8 mouse cellular contexts compared by ENCODE assay signal in the genomic region with DNA sequence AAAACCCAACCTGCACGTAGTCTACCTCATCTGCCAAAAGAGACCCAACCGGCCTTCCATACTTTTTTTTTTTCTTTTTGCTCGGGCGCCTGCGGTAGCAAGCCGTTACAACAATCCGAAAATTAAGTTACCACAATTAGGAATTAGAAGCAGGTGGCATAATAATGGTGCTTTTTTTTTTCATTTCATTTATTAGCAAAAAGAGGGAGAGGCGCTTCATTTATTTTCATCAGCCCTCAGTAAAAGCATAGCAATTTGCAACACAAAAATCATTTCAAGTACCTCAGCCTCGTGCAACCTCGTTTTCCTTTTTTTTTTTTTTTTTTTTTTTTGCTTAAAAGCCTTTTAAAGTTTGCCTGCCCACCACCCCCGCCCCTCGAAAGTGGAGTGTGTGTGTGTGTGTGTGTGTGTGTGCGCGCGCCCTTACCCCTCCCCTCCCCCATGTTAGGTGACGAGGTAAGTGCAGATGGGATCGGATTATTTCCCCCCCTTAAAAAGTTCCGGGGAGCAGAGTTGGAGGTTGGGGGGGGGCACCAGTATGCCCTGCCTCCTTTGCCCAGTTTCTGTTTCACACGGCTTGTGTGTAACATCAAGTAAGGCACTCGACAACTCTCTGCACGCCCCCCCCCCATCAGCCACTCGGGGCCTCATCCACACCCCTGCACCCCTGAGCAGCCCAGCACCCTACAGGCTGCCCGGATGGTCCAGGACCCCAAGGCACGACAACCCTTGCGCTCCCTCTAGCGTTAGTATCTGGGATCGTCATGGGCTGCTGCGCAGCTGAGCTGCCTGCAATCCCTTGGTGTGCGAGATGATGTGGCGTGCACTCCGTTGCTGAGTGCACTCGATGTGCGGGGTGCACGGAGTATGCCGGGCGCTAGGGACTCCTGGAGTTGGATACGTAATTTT. TPM values are rescaled to one million over a fixed set of nuclear protein-coding genes. Genes with fewer than 3 reads are reported as not detected.
DNase-seq lines count a peak whose midpoint lies in the region; ATAC-seq and TF ChIP-seq lines count a peak whose summit lies in the region.

No protein-coding gene starts in this region.

- peak; percentile 80 for DNase-seq in ES-E14 (ENCODE audit: low read depth, low spot score)
- peak; percentile 62 for DNase-seq in cerebellum, adult 11 months
- DNase-seq in forebrain, embryonic 14.5 days (ENCODE audit: low spot score), result peak; percentile 97
- DNase-seq in heart, postnatal 14 days, result peak; percentile 88 to 95
- peak; percentile 35 for DNase-seq in large intestine, adult 2 months (ENCODE audit: low read depth, low spot score)
- peak; percentile 88 for DNase-seq in stomach, postnatal 0 days (ENCODE audit: low spot score)

- H3K9ac ChIP-seq in ES-E14 (ENCODE audit: insufficient read depth, low read depth, low read length, poor library complexity, severe bottlenecking), result peak overlapping the region; percentile 27; the same call in 1 of the 2 replicates
- H3K9ac ChIP-seq in forebrain, embryonic 14.5 days (ENCODE audit: low read length), result peak overlapping the region; percentile 59
- H3K9ac ChIP-seq in liver, embryonic 16.5 days (ENCODE audit: low read depth, low read length), result no peak overlapping the region; the same call in 1 of the 2 replicates
- peak overlapping the region; percentile 51 for H3K9ac ChIP-seq in neural tube, embryonic 12.5 days
- H3K9ac ChIP-seq in stomach, postnatal 0 days (ENCODE audit: low read length), result peak overlapping the region; percentile 61

- H3K4me3 ChIP-seq in ES-E14 (ENCODE audit: insufficient read depth in 1 of 2, low read depth in 1 of 2, low read length in 2 of 2, poor library complexity in 1 of 2, severe bottlenecking in 1 of 2), result peak overlapping the region; percentile 50 to 58
- peak overlapping the region; percentile 33 for H3K4me3 ChIP-seq in forebrain, embryonic 14.5 days (ENCODE audit: low read depth, low read length)
- H3K4me3 ChIP-seq in liver, embryonic 16.5 days (ENCODE audit: low read depth, low read length), result peak overlapping the region; percentile 62
- H3K4me3 ChIP-seq in neural tube, embryonic 12.5 days, result peak overlapping the region; percentile 35
- H3K4me3 ChIP-seq in stomach, postnatal 0 days (ENCODE audit: low read depth, low read length), result peak overlapping the region; percentile 55

- H3K4me1 ChIP-seq in ES-E14 (ENCODE audit: control insufficient read depth in 2 of 2, insufficient read depth in 2 of 2, low read length in 2 of 2, poor library complexity in 1 of 2), result peaks cover under 1 to 6% of the 10 kb centered on the region in 2 experiments; a peak in 1 of 4 replicates
- peaks cover 45% of the 10 kb centered on the region for H3K4me1 ChIP-seq in forebrain, embryonic 14.5 days (ENCODE audit: control insufficient read depth, insufficient read depth, low read length)
- peaks cover 7% of the 10 kb centered on the region for H3K4me1 ChIP-seq in liver, embryonic 16.5 days (ENCODE audit: control insufficient read depth, low read depth, low read length)
- peaks cover 22% of the 10 kb centered on the region; the same call in 1 of the 2 replicates for H3K4me1 ChIP-seq in neural tube, embryonic 12.5 days
- peaks cover 3% of the 10 kb centered on the region; the same call in 1 of the 2 replicates for H3K4me1 ChIP-seq in stomach, postnatal 0 days (replicated peaks; ENCODE audit: control insufficient read depth, insufficient read depth)

- H3K27ac ChIP-seq in ES-E14 (ENCODE audit: insufficient read depth, low read depth, low read length, poor library complexity, severe bottlenecking), result no peak overlapping the region
- peak overlapping the region; percentile 92 for H3K27ac ChIP-seq in forebrain, embryonic 14.5 days (ENCODE audit: low read depth, low read length)
- no peak overlapping the region for H3K27ac ChIP-seq in liver, embryonic 16.5 days (ENCODE audit: low read length)
- H3K27ac ChIP-seq in neural tube, embryonic 12.5 days, result no peak overlapping the region
- H3K27ac ChIP-seq in stomach, postnatal 0 days (replicated peaks), result no peak overlapping the region

- peak; percentile 99 for TF ChIP-seq CTCF in stomach, postnatal 0 days (IDR thresholded peaks at IDR 0.05; ENCODE audit: low read depth)

- TF ChIP-seq EP300 in stomach, postnatal 0 days (optimal IDR thresholded peaks at IDR 0.05), result no peak

- WGBS in forebrain, embryonic 14.5 days, result under 1% methylated on average over 37 of the region's 37 CpGs
- under 1% methylated on average over 35 of the region's 37 CpGs for WGBS in large intestine, adult 2 months
- 1% methylated on average over 37 of the region's 37 CpGs for WGBS in liver, embryonic 16.5 days (ENCODE audit: insufficient replicate concordance)
- 2% methylated on average over 36 of the region's 37 CpGs for WGBS in neural tube, embryonic 12.5 days
- under 1% methylated on average over 36 of the region's 37 CpGs for WGBS in stomach, postnatal 0 days

- peak; percentile 91 for ATAC-seq in forebrain, embryonic 14.5 days
- ATAC-seq in liver, embryonic 16.5 days (ENCODE audit: low read depth), result peak; percentile 92
- peak; percentile 94 for ATAC-seq in neural tube, embryonic 12.5 days (ENCODE audit: low FRiP score, low read depth)
- peak; percentile 95 for ATAC-seq in stomach, postnatal 0 days (ENCODE audit: low FRiP score, low TSS enrichment)

- H3K36me3 ChIP-seq in ES-E14 (ENCODE audit: control insufficient read depth, insufficient read depth, low read length, poor library complexity, severe bottlenecking), result no peaks in the 10 kb centered on the region
- no peaks in the 10 kb centered on the region for H3K36me3 ChIP-seq in forebrain, embryonic 14.5 days (ENCODE audit: control insufficient read depth, insufficient read depth, low read length)
- H3K36me3 ChIP-seq in liver, embryonic 16.5 days (ENCODE audit: control insufficient read depth, insufficient read depth), result no peaks in the 10 kb centered on the region
- no peaks in the 10 kb centered on the region for H3K36me3 ChIP-seq in neural tube, embryonic 12.5 days
- H3K36me3 ChIP-seq in stomach, postnatal 0 days (ENCODE audit: control insufficient read depth, insufficient read depth, low read length), result no peaks in the 10 kb centered on the region

- intact Hi-C loops in heart, postnatal 14 days (cut with DNase I), result loop anchor here (2.0 to 5.0 kb wide), 3 partner anchors 90 to 122 kb away; no protein-coding TSS in a partner anchor

- no peaks in the 10 kb centered on the region for H3K9me3 ChIP-seq in ES-E14 (ENCODE audit: control insufficient read depth, insufficient read depth, low read depth, low read length)
- no peaks in the 10 kb centered on the region for H3K9me3 ChIP-seq in forebrain, embryonic 14.5 days (replicated peaks; ENCODE audit: control insufficient read depth, low read length)
- H3K9me3 ChIP-seq in liver, embryonic 16.5 days (replicated peaks; ENCODE audit: control insufficient read depth, low read length), result no peaks in the 10 kb centered on the region
- H3K9me3 ChIP-seq in neural tube, embryonic 12.5 days, result no peaks in the 10 kb centered on the region
- no peaks in the 10 kb centered on the region for H3K9me3 ChIP-seq in stomach, postnatal 0 days (ENCODE audit: control insufficient read depth, low read length)

- peak overlapping the region; percentile 69 for H3K4me2 ChIP-seq in forebrain, embryonic 14.5 days (ENCODE audit: low read length)
- peak overlapping the region; percentile 88 for H3K4me2 ChIP-seq in liver, embryonic 16.5 days (ENCODE audit: low read depth, low read length)
- peak overlapping the region; percentile 88 for H3K4me2 ChIP-seq in neural tube, embryonic 12.5 days (replicated peaks)
- peak overlapping the region; percentile 97 for H3K4me2 ChIP-seq in stomach, postnatal 0 days (replicated peaks; ENCODE audit: low read depth)

- in situ Hi-C loops in ES-E14 (cut with MboI; ENCODE audit: low sequenced_read_pairs in 2 of 2, unreplicated experiment in 2 of 2), result no loop called here

- H3K27me3 ChIP-seq in forebrain, embryonic 14.5 days (replicated peaks; ENCODE audit: control insufficient read depth, insufficient read depth, low read length), result no peaks in the 10 kb centered on the region
- peaks cover 37% of the 10 kb centered on the region for H3K27me3 ChIP-seq in liver, embryonic 16.5 days (ENCODE audit: control insufficient read depth, insufficient read depth, low read depth, low read length)
- H3K27me3 ChIP-seq in neural tube, embryonic 12.5 days (replicated peaks), result no peaks in the 10 kb centered on the region
- H3K27me3 ChIP-seq in stomach, postnatal 0 days (ENCODE audit: control insufficient read depth, insufficient read depth, low read length), result no peaks in the 10 kb centered on the region

TF ChIP-seq in ES-E14, 5 proteins besides CTCF, POLR2A, EP300 and RAD21:
- TF ChIP-seq HCFC1 (IDR thresholded peaks at IDR 0.05; ENCODE audit: borderline replicate concordance, insufficient read depth, low read length) (no peak), CHD2 (IDR thresholded peaks at IDR 0.05; ENCODE audit: low read depth, low read length) (no peak), ZC3H11A (IDR thresholded peaks at IDR 0.05; ENCODE audit: borderline replicate concordance, low read depth, low read length) (peak; percentile 28; the same call in 1 of the 2 replicates), ZNF384 (IDR thresholded peaks at IDR 0.05; ENCODE audit: low read depth, low read length) (peak; percentile 66)

RNA-seq across cellular contexts. Expression of a gene that starts 47.7 kb away (rescaled TPM):
- total RNA-seq in ES-E14 (2012; rRNA removed), result 46.7 and 56.6 TPM in 2 replicates
- 80.6 and 90.8 TPM in 2 replicates for polyA plus RNA-seq in forebrain, embryonic 14.5 days (2014; fragmentation: Nextera tagmentation; extraction: Ambion mirVana)
- 10 to 100 TPM; 10.3 TPM for total RNA-seq in heart, postnatal 14 days (2021)
- polyA plus RNA-seq in large intestine, adult 2 months (2012; rRNA removed), result 6.5 and 7.9 TPM in 2 replicates
- polyA plus RNA-seq in liver, embryonic 16.5 days (2015; fragmentation: Nextera tagmentation; extraction: Ambion mirVana), result 69.1 and 74.1 TPM in 2 replicates
- 59.7 and 61.5 TPM in 2 replicates for polyA plus RNA-seq in neural tube, embryonic 12.5 days (2016; fragmentation: Nextera tagmentation; extraction: Ambion mirVana)
- 23.9 and 26.7 TPM in 2 replicates for polyA plus RNA-seq in stomach, postnatal 0 days (2015; fragmentation: Nextera tagmentation; extraction: Ambion mirVana)

Comparison
In these comparisons a context has a peak if more than half of its experiments do, and no peak if none do; other contexts are left out.
1. DNase-seq: peak in every context shown above with its lines; median percentile 97 in forebrain, embryonic 14.5 days; 92 in heart, postnatal 14 days; 88 in stomach, postnatal 0 days; 80 in ES-E14; 62 in cerebellum, adult 11 months; 35 in large intestine, adult 2 months.